Mouse (Mus musculus) hindbrain, embryonic 12.5 days (tissue): ENCODE data around the gene Podxl. TPM values are rescaled to one million over a fixed set of nuclear protein-coding genes. Genes with fewer than 3 reads are reported as not detected.

Source experiments
- ATAC-seq: fragments of 200-750 bp; cut with Nextera tagmentation; 2 replicates; pipeline ENCODE4 v1.8.0; 2017; ENCODE audit warnings: moderate TSS enrichment; ENCODE audit not compliant: low FRiP score
- H3K27ac ChIP-seq: fragments of 300-500 bp; sonication (generic); 2 replicates; pipeline ENCODE4 v1.5.1; 2016; ENCODE audit warnings: mild to moderate bottlenecking
- H3K27me3 ChIP-seq: fragments of 300-500 bp; sonication (generic); 2 replicates; pipeline ENCODE4 v1.6.1; 2016; ENCODE audit warnings: mild to moderate bottlenecking
- H3K36me3 ChIP-seq: fragments of 300-500 bp; sonication (generic); 2 replicates; pipeline ENCODE4 v1.6.1; 2016; ENCODE audit warnings: mild to moderate bottlenecking
- H3K4me1 ChIP-seq: fragments of 300-500 bp; sonication (generic); 2 replicates; pipeline ENCODE4 v1.6.1; 2016
- H3K4me2 ChIP-seq: fragments of 300-500 bp; sonication (generic); replicated peaks from 2 replicates; pipeline ENCODE4 v1.6.1; 2016; ENCODE audit warnings: mild to moderate bottlenecking
- H3K4me3 ChIP-seq: fragments of 300-500 bp; sonication (generic); 2 replicates; pipeline ENCODE4 v1.5.1; 2016; ENCODE audit warnings: mild to moderate bottlenecking
- H3K9ac ChIP-seq: fragments of 300-500 bp; sonication (generic); 2 replicates; pipeline ENCODE4 v1.6.1; 2016; ENCODE audit warnings: mild to moderate bottlenecking, moderate library complexity
- H3K9me3 ChIP-seq: fragments of 300-500 bp; sonication (generic); replicated peaks from 2 replicates; pipeline ENCODE4 v1.6.1; 2016; ENCODE audit warnings: mild to moderate bottlenecking
- WGBS: fragments of 180-500 bp; shearing (Covaris S2); methylation state at CpG from one replicate; pipeline ENCODE4 v1.1.7; 2016; 5-methylcytosine and 5-hydroxymethylcytosine counted together
- polyA plus RNA-seq: library from polyadenylated mRNA; unstranded; fragments of >200 nt; fragmentation: Nextera tagmentation; extraction: Ambion mirVana; gene quantifications from 2 replicates; pipeline ENCODE4 v1.2.1, GENCODE M21; 2016

Gene Podxl
- polyA plus RNA-seq, 1 experiment from 2014 or later, result 15.7 TPM

GRCm38 (mm10) chr6:31478221-31478620 is 85.6 kb downstream of the Podxl start:
- Histone ChIP-seq H3K27me3 (no peaks in the 10 kb centered on the region), H3K9ac (no peak overlapping the region), H3K27ac (no peak overlapping the region), H3K4me2 (no peak overlapping the region), H3K9me3 (no peaks in the 10 kb centered on the region), H3K4me1 (no peaks in the 10 kb centered on the region), H3K4me3 (no peak overlapping the region), H3K36me3 (peaks cover 21% of the 10 kb centered on the region)
- no peak for ATAC-seq
- WGBS, result 77% methylated on average over 4 of the region's 4 CpGs

Other genes with a start within 250 kb of the Podxl start
- gene Mkln1, start 165.2 kb downstream of the Podxl start, polyA plus RNA-seq, result 182 and 195 TPM in 2 replicates